Mouse (Mus musculus) adrenal gland, adult 8-10 months (tissue): ENCODE results near the gene Tnf. TPM values are rescaled to one million over a fixed set of nuclear protein-coding genes. Genes with fewer than 3 reads are reported as not detected.

ENCODE experiments used
- DNase-seq: peaks from one replicate; pipeline ENCODE4 v3.0.0; 2022
- total RNA-seq, 4 experiments: library from RNA; stranded (reverse); gene quantifications; 2 replicates each; pipeline ENCODE4 v1.2.4; 2022

Gene Tnf
- total RNA-seq, 4 experiments from 2014 or later, result 0.56 to 2.2 (median 0.89) TPM

DNA sequence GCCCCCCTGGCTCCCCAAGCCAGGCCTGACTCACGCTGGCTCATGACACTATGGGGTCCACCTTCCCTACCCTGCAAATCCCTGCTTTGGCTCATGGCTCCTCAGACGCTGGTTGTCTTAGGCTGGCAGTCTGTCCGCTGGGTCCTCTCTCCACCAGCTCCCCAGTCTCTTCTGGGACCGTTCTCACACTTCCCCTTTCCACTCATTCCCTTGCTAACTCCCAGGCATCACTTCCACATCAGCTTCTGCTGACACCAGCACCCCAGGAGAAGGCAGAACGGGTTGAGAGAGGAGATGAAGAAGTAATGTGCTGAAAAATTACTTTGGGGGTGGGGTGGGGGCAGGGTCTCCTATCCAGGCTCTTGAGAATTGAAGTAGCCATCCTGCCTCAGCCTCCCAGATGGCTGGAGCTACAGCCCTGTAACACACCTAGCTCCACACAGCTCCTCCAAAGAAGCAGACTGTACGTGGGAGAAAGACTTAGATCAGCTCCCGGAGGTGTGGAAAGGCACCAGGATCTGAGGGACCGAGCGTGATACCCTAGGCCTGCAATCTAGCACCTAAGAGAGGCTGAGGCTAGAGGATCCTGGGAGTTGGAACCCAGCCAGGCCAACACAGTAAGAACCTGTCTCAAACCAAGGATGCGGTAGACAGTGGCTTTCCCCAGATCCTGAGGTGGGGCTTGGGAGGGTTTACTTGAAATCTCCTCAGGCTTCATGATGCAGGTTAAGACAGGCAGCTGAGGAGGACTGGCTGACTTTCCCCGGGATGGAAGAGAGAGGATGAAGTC, 29.2 kb downstream of the Tnf start:
- DNase-seq, result no peak

DNA sequence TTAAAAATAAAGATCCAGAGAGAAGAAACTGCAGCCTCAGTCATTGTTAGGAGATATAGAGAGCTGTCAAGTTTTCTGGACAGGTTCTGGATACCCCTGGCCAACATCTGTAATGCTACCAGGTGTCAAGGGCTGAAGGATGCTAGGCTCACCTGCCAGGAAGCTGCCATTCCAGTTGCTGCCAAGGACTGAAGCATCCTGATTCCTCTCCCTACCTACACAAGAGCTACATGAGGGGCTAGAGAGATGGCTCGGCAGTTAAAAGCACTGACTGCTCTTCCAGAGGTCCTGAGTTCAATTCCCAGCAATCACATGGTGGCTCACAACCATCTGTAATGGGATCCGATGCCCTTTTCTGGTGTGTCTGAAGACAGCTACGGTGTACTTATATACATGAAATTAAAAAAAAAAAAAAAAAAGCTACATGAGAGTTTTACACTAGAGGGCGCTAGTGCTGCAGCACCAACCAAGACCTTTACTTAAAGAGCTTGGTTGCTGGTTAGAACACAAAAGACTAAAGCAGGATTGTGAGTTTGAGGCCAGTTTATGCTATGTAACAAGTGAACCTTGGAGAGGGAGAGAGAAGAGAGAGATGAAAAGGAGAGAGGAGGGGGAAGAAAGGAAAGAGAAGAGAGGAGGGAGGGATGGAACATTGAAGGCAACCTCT, 33.1 kb downstream of the Tnf start:
- DNase-seq, result no peak

DNA sequence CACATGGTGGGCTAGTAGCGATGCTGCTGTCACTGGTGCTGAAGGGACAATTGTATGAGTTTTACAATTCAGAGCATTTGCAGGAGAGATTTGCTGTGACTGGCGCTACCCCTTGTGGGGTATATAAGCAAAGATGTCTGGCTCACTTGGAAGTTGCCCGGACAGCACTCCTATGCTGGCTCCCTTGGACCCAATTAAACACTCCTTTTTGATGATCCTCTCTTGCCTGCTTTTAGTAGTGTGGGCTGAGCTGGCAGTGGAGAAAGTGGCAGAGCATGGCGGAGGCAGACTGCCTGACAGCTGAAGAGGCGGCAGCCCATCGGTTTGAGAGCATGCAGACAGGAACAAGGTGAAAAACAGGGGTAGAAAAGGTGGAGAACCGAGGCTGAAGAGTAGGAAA, 34.0 kb downstream of the Tnf start:
- no peak for DNase-seq

DNA sequence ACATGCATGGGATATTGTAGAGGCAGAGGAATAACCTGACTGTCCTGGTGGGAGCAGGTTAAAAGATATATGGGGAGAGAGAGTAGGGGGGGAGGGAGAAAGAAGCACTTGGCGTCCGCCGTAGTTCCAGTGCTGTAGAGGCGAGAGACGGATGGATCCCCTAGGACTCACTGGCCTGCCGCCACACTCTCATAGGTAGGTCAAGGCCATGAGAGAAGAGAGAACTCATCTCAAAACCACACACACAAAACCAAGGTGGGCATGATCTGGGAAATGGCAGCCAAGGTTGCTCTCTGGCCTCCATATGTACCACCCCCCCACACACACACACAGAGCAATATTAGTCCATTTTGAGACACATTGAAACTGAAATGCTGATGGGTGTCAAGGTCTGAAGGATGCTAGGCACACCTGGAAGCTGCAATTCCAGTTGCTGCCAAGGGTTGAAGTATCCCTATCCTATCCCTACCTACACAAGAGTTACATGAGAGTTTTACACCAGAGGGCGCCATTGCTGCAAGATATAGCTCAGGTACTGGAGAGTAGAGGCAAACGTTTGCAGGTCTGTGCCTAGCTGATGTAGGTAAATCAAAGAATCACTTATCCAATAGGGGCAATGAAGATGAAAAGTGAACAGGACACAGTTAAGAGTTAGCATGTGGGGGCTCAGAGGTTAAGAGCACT, 35.3 kb downstream of the Tnf start:
- no peak for DNase-seq

DNA sequence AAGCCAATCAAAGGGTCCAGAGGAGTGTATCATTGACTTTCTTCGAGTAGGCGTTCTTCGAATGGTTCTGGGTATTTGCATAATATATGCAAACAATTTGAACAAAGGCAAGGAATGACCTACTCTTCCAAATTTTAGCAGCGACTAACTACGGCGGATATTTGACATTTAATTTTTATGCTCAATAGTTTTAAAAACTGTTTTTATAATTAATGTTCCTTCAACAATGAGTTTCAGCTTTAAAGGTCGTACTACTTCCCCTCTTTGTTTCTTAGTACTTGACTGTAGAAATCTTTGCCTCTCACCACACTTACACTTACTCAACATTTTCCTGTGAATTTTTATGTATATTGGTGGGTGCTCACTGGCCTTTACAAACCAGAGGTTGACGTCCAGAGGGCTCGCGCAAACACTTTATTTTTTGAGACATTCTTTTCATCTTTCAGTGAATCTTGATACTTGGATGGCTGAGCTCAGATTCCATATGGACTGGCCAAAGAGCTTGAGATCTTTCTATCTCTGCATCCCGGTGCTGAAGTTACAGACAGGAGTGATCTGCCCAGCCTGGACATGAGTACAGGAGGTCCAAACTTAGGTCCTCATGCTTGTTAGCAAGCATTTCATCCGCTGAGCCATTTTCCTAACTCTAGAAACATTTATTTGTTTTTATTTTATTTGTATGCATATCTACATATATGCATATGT, 36.2 kb downstream of the Tnf start:
- no peak for DNase-seq

DNA sequence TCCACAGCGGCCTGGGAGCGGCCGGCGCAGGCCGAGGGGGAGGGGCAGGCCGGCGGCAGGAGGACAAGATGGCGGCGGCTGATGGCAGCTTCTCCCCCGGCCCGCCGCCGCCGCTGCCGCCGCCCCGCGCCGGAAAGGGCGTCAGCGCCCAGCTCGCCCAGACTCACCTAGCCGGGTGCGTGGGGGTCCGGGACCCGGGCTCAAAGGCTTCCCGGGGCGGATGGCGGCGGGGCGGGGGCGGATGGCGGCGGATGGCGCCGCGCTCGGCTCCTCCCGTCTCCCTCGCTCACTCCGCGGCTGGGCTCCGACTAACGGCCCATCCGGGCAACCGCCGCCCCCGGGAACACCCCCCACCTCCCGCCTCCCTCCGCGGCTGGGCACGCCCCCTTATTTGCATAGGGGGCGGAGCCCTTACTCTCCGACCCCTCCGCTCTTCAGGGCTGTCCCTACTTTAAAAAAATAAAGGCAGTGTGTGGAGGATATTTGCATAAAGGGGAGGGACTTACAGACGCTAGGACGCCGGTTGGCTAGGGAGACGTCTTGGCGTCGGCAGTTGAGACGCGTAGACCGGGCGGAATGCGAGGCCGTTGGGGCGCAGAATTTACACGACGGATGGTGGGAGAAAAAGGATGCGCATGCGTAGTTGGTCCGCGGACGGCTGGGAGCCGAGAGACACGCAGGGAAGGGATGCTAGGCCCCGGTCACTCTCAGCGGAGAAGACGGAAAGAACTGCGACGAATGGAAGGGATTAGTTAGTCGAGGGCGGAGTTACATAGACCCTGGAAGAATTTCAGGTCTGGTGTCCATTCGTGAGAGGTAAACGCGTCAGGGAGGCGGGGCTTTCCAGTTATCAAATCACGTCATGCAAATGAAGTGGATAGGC, 37.0 kb downstream of the Tnf start, which contains the start of gene Prrc2a:
Prrc2a (minus strand) TSS at position 330 of the 883 bp plus-strand sequence.
- peak; percentile 99 for DNase-seq

DNA sequence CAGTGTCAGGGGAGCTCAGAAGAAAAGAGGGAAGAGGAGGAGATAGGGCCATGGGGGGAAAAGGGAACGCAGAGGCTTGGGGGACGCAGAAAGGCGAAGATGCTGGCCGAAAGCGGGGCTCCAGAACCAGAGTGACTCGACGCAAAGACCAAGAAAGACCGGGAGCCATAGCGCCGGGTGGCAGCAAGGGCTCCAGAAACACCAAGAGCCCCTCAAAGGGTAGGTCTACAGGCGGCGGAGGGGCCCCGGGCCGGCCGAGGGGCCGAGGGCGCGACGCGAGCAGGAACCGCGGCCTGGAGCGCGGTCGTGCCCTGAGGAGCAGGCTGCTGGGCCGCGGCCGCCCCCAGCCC, 37.6 kb downstream of the Tnf start:
- no peak for DNase-seq

DNA sequence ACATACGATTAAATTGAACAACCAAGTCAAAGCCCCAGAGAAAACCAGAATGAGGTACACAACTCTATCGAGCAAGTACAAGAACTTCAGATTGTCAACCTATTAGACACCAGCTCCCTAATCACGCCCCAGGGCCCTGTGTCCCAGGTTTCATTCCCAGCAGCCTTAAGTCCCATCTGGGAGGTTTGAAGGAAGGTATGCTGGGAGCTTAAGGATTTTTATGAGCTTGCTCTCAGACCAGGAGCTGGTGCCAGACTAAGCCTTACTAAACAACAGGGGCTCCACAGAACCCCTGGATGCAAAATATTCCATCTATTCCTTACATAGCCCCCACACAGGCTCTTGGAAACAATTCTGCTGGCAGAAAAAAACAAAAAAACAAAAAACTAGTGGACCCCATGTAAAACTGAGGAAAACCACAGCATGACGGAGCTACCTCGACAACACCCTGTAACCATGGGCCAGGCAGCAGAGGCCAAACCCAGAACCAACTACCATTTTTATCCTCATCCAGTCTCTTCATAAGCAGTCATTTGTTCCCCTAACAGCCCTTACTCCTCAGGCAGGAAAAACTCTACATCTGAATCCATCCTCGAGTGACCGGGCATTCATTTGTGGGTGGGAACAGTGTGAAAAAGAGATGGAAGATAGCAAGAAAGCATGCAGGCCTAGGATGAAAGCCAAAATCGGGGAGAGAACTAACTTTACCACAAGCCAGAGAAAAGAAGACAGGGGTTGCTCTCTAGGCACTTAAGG, 38.3 kb downstream of the Tnf start:
- DNase-seq, result no peak

DNA sequence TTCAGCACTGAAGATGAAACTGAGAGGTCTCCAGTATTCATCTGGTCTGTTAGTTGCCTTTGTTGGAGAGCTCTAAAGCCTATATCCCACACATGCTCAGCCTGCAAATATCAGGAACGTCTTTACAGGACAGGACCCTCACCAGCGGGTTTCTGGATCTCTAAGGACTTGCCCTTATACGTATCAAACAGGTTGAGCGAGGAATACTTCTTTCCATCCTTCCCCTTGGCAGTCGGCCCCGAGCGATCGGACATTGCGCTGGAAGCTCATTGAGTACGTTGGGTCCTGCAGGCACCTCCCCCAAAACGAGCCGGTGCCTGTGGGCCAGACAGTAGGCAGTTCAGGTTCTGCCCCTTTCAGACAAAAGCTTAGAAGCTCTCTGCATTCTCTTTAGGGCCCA, 39.1 kb downstream of the Tnf start:
- no peak for DNase-seq

DNA sequence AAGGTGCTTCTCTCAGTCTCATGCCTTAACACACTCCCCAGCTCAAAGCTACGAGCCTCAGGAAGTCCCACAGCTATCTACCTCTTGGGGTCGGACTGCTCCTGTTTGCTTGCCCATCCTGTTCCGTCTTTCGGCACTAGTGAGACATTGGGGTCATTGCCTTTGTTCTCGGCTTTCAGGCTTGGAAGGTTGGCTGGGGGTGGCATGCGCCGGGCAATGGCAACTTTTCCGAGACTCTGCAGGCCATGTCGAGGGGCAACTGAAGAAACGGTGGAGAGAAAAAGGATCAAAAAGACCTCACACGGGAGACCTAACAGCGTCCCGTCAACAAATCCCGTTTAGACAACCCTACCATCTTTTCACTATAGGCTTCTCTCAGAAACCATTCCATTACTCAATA, 39.7 kb downstream of the Tnf start:
- no peak for DNase-seq

DNA sequence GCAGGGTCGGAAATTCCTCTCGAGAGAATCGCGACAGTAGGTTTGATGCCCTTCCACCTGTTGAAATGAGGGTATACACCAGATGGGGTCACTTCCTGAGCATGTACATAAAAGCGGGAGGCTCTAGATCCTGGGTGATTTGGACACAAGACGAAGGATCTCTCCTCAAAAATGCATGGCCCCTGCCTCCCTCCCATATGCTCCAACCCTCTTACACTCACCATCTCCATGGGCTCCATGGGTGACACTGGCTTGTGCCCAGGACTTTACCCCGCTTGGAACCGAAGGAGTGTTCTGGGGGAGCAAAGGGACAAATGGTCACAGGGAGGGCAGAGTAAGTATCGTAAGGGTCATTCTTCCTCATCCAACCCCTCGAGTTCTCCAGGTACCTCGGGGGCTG, 40.4 kb downstream of the Tnf start:
- no peak for DNase-seq

DNA sequence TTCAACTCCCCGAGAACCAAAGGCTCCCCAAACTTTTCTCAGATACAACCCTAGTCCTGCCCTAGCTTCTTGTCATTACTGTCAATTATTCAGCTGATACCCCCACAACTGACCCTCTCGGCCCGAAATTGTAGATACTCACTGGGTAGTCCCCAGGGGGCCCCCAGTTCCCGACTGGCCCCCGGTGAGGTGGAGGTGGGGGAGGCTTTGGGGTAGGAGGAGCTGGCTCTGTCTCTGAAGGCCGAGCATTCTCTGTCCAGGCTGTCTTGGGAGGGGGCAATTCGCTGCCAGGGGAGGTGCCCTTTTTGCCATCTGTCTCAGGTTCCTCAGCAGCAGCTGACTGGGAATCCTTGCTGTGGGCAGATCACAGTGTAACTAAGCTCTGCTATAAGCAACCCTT, 42.2 kb downstream of the Tnf start:
- no peak for DNase-seq

DNA sequence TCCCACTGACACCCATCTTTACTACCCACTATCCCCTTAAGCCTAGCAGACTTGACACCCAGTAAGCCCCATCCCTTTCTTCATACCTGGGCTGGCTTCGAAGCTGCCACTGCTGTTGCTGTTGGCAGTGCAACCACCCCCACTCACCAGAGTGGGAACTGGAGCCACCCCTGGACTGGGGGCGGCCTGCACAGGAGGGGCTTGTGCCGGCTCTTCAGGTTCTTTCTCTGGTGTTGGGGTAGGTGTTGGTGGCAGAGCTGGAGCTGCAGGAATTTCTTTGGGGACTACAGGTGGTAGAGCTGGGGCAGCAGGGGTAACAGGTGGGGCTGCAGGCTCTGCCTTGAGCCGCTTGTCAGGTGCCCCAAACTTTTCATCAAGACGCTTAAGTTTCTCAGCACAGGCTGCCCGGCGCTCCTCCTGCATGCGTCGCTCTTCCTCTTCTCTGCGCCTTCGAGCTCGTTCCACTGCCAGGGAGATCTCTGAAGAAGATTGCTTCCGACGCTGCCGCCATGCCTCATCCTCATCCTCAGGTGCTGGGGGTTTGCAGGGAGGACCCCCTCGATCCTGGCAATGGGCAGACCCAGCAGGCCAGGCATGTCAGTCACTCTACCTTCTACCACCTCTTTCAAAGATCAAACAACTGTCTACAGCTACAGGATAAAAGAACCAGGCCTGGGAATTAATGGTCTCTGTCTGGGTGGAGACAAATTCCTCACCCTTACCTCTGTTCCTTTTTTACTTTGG, 42.8 kb downstream of the Tnf start:
- no peak for DNase-seq

DNA sequence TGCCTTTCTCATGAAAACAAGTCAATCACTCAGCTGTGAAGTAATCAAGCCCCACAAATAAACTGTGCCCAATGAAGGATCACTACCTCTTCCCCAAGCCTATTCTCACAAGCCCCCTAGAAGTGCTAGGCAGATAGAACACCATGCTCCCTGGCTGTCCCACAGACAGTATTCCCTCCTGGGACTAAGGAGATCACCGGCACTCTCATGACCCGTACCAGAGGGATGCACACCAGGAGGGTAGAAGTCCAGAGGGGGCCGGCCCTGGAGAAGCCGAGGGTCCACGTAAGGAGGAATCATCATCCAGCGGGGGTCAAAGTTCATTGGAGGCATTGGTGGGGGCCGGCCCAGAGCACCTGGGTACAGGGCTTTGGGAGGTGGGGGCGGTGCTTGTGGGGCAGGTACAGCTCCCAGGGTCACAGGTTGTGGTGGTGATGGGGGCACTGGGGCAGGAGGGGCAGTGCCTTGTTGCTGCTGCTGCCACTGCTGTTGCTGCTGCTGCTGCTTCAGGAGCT, 44.1 kb downstream of the Tnf start:
- DNase-seq, result no peak

DNA sequence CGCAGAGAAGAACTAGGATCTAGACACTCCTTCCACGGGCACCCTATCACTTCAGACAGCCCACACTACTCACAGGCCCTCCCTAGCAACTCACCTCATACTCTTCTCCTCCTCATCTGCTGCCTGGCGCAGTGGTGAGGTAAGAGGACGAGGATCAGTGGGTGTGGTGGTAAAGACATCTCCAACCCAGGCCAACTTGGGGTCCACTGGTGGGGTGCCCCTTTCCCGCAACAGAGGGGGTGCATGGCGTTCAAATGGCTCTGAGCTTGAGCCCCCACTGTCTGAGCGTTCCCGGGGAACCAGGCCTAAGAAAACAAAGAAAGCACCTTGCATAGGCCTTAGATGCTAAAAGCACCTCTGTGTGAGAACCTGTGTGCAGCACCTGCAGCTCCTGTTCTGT, 44.6 kb downstream of the Tnf start:
- DNase-seq, result no peak

DNA sequence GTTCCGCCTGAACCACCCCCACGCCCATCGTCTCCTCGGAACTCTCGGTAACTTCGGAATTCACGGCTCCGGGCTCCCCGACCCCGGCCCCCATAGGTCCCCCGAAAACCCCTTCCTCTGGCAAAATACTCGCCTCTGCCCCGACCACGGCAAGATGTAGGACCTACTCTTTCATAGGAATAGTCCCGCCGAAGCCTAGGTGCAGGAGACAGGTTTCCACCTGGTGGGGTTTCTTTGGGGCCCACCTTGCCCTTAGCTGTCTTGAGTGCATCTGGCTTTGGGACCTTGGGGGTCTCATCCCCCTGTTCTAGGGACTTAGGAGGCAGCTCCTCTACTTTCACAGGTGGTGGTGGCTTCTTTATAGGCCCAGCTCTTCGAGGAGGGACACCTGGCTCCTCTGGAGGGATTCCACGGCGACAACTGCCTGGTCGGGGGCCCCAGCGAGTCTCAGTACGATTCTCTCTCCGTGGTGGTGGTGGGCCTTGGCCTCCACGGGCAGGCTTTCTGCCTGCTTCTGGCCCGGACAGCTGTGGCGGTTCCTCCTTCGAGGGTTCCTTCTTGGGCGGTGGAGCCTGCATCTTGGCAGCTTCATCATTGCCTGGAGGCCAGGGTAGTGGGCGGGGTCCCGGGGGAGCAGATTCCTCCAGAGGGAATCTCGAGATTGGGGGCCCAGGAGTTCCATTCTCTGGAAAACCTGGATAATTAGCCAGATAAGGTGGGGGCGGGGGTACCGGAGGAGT, 45.2 kb downstream of the Tnf start:
- DNase-seq, result no peak

DNA sequence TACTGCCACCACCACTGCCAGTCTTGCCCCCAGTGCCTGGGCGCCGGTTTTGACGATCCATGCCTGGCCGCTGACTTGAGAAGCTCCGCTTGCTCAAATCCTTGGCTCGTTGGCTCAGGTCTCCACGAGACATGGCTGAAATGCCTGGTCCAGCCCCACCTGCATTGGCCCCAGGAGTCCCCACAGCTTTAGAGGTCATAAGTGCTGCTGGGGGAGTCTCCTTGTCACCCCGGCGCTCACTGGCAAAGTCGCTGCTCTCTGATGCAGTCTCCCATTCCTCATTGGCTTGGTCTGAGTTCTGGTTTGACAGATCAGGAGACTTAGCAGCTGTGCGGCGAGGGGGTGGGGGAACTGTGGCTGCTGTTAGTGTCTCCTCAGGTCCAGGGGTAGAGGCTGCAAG, 46.4 kb downstream of the Tnf start:
- DNase-seq, result no peak

DNA sequence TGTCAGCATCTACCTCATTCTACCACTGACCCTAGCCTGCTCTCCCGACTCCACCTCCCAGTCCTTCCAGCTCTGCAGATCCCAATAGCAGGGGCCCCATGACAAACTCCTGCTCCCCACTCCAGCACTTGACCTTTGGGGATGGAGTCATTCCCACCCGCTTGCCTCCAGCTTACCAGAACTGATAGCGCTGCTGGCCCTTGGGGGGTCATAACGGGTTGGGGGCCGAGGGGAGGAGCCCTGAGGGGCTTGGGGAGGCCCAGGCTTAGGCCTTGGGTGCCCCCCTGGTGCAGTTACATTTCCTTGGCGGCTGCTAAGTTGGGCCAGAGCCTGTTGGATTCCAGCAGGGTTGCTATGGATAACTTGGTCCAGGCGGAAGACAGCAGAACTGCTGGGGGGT, 47.2 kb downstream of the Tnf start:
- no peak for DNase-seq

DNA sequence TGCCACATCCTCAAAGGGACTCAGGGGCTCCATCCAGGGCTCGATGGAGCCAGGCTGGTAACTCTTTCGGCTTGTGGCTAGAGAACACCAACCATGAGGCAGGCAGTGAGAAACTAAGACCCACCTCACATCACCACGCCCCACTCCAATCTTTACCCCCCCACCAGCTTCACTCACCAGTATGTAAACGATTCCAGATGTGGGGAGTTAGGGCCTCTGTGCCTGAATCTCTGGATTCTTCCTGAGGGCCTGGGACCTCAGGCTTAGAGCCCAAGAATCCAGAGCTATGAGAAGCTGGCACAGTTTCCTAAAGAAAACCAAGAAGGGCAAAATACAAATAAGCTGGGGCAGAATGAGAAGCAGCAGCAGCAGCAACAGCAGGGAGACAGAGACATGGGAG, 47.9 kb downstream of the Tnf start:
- DNase-seq, result no peak

DNA sequence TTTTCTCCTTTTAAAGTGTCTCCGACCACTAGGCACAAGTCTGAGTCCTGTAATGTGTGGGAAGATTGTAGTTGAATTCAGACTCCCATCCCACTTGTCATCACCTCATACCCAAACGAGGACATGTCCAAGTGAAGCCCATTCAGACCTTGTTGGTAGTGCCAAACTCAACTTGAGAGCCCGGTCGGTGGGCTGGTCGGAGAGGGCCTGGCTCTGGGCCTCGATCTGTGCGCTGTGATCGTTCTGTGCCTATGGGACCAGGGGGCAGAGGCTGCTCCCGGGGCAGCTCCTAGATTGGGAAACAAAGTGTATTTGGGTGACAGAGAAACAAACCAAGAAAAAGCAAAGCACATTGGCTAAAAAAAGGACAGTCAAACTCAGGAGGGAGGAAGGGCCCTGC, 48.7 kb downstream of the Tnf start:
- no peak for DNase-seq
